Mouse (Mus musculus): Measurements from ENCODE around the gene Cd151. TPM values are rescaled to one million over a fixed set of nuclear protein-coding genes. Genes with fewer than 3 reads are reported as not detected.

Cd151 gene
- polyA plus RNA-seq, 1 experiment from 2014 or later, result 79.1 TPM

DNA sequence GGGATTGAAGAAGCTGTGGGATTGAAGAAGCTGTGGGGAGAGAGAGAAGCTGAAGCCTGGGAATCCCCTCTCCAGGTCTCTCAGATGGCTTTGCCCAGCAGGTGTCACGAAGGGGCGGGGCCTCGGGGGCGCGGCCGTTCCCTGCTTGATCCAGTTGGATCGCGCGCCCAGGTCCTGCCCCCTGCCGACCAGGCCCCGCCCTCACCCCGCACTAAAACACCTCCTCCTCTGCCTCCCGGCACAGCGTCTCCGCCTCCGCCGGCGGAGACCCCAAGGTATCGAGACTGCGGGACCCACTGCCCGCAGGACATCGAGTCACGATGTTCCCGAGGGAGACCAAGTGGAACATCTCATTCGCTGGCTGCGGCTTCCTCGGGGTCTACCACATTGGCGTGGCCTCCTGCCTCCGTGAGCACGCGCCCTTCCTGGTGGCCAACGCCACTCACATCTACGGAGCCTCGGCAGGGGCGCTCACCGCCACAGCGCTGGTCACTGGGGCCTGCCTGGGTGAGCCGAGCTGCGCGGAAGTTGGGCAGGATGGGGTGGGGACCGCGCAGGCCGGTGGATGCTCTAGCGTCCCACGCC lies 12.1 kb upstream of the Cd151 start, which contains the start of gene Pnpla2:
Pnpla2 (plus strand) TSS at position 232 of the 585 bp plus-strand sequence.
- peak within 1 kb of the TSS; percentile 64 for H3K9ac ChIP-seq
- peak; percentile 82 for ATAC-seq (ENCODE audit: insufficient read depth)
- peaks cover 8% of the 10 kb centered on the region; the same call in 1 of the 2 replicates for H3K4me1 ChIP-seq (ENCODE audit: insufficient read depth)
- DNase-seq, result peak; percentile 93
- peaks cover 34% of the 10 kb centered on the region for H3K36me3 ChIP-seq (ENCODE audit: insufficient read depth)
- H3K4me3 ChIP-seq (ENCODE audit: low read depth, low read length), result peak within 1 kb of the TSS; percentile 60
- H3K9me3 ChIP-seq (ENCODE audit: low read depth, low read length), result no peaks in the 10 kb centered on the region
- peak; percentile 34 for TF ChIP-seq CTCF (IDR thresholded peaks at IDR 0.05; ENCODE audit: low read depth)
- H3K27ac ChIP-seq (ENCODE audit: low read depth), result peak within 1 kb of the TSS; percentile 59
- H3K4me2 ChIP-seq, result peak within 1 kb of the TSS; percentile 98
- WGBS, result under 1% methylated on average over 45 of the region's 45 CpGs
- H3K27me3 ChIP-seq (ENCODE audit: insufficient read depth, low read length), result peaks cover 2% of the 10 kb centered on the region; the same call in 1 of the 2 replicates

DNA sequence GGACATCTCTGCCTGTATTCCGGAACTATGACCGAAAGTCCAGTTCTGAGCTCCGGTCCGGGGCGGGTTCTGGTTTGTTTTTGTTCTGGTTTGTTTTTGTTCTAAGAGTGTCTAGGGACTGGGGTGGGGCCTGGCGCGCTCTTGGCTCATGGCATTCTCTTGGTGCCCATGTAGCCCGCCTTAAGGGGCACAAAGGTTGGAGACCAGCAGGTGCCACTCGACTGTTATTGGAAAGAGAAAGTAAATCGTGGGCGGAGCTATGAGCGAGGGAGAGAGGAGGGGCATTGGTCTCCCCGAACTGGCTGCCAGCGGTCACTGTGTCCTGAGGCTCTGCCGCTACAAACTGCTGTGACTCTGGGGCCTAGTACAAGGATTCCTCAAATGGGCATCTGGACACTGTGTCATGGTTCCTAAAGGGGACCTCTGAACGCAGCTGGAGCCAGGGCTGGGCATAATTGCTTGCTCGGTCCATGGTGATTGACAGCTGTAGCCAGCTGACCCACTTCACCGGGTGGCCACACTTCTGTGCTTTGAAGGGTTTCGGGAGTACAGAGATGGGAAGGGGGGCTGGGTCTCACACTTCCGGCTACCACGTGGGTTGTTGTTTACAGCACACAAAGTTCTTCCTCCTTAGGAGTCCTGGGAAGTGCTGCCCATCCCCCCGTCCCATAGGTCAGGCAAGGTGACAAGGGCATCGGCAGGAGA lies 11.4 kb upstream of the Cd151 start:
- peaks cover 8% of the 10 kb centered on the region for H3K27me3 ChIP-seq (ENCODE audit: insufficient read depth, low read length)
- peak; percentile 12; the same call in 1 of the 2 replicates for ATAC-seq (ENCODE audit: insufficient read depth)
- 2% methylated on average over 23 of the region's 23 CpGs for WGBS
- H3K9ac ChIP-seq, result peak overlapping the region; percentile 64
- peak overlapping the region; percentile 59 for H3K27ac ChIP-seq (ENCODE audit: low read depth)
- H3K4me1 ChIP-seq (ENCODE audit: insufficient read depth), result peaks cover 8% of the 10 kb centered on the region; the same call in 1 of the 2 replicates
- no peak for TF ChIP-seq CTCF (IDR thresholded peaks at IDR 0.05; ENCODE audit: low read depth)
- H3K36me3 ChIP-seq (ENCODE audit: insufficient read depth), result peaks cover 27% of the 10 kb centered on the region
- peak; percentile 75 for DNase-seq
- no peaks in the 10 kb centered on the region for H3K9me3 ChIP-seq (ENCODE audit: low read depth, low read length)
- peak overlapping the region; percentile 60 for H3K4me3 ChIP-seq (ENCODE audit: low read depth, low read length)
- H3K4me2 ChIP-seq, result peak overlapping the region; percentile 98

DNA sequence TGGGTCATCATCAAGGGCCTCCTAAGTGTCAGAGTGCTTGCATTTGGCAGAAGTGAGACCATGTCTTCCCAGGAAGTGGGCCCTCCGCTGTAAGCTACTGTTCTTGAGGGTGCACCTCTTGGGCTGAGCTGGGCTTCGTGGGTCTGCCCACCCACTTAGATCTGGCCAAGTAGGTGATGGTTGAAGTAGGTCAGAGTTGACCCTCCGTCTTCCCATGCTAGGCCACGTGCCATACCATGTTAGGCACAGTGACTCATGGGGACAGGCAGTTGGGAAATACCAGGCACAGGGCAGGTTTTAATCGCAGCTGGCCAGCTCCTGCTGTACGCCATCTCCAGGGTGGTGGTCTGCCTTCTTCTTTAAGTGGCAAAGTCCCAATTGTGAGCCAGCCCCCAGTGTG lies 10.5 kb upstream of the Cd151 start:
- H3K27ac ChIP-seq (ENCODE audit: low read depth), result no peak overlapping the region
- peaks cover 17% of the 10 kb centered on the region; the same call in 1 of the 2 replicates for H3K36me3 ChIP-seq (ENCODE audit: insufficient read depth)
- peaks cover 8% of the 10 kb centered on the region; the same call in 1 of the 2 replicates for H3K4me1 ChIP-seq (ENCODE audit: insufficient read depth)
- no peak for TF ChIP-seq CTCF (IDR thresholded peaks at IDR 0.05; ENCODE audit: low read depth)
- DNase-seq (no peak), ATAC-seq (ENCODE audit: insufficient read depth) (no peak)
- H3K27me3 ChIP-seq (ENCODE audit: insufficient read depth, low read length), result peaks cover 17% of the 10 kb centered on the region
- no peak overlapping the region for H3K9ac ChIP-seq
- peak overlapping the region; percentile 98; the same call in 1 of the 2 replicates for H3K4me2 ChIP-seq
- WGBS, result 83% methylated on average over 6 of the region's 6 CpGs
- H3K9me3 ChIP-seq (ENCODE audit: low read depth, low read length), result no peaks in the 10 kb centered on the region
- no peak overlapping the region for H3K4me3 ChIP-seq (ENCODE audit: low read depth, low read length)

DNA sequence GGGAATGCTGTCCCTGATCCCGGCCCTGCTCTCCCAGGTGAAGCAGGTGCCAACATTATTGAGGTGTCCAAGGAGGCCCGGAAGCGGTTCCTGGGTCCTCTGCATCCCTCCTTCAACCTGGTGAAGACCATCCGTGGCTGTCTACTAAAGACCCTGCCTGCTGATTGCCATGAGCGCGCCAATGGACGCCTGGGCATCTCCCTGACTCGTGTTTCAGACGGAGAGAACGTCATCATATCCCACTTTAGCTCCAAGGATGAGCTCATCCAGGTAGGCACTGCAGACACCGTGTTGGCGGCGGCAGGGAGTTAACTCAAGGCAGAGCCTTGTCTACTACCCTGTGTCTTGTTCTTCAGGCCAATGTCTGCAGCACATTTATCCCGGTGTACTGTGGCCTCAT lies 10.0 kb upstream of the Cd151 start:
- Histone ChIP-seq H3K4me1 (ENCODE audit: insufficient read depth) (peaks cover 8% of the 10 kb centered on the region; the same call in 1 of the 2 replicates), H3K4me2 (no peak overlapping the region), H3K9me3 (ENCODE audit: low read depth, low read length) (no peaks in the 10 kb centered on the region), H3K27me3 (ENCODE audit: insufficient read depth, low read length) (peaks cover 22% of the 10 kb centered on the region), H3K4me3 (ENCODE audit: low read depth, low read length) (no peak overlapping the region), H3K36me3 (ENCODE audit: insufficient read depth) (peaks cover 12% of the 10 kb centered on the region; the same call in 1 of the 2 replicates), H3K27ac (ENCODE audit: low read depth) (no peak overlapping the region), H3K9ac (no peak overlapping the region)
- WGBS, result 89% methylated on average over 14 of the region's 14 CpGs
- TF ChIP-seq CTCF (IDR thresholded peaks at IDR 0.05; ENCODE audit: low read depth), result no peak
- DNase-seq, result no peak
- ATAC-seq (ENCODE audit: insufficient read depth), result no peak

DNA sequence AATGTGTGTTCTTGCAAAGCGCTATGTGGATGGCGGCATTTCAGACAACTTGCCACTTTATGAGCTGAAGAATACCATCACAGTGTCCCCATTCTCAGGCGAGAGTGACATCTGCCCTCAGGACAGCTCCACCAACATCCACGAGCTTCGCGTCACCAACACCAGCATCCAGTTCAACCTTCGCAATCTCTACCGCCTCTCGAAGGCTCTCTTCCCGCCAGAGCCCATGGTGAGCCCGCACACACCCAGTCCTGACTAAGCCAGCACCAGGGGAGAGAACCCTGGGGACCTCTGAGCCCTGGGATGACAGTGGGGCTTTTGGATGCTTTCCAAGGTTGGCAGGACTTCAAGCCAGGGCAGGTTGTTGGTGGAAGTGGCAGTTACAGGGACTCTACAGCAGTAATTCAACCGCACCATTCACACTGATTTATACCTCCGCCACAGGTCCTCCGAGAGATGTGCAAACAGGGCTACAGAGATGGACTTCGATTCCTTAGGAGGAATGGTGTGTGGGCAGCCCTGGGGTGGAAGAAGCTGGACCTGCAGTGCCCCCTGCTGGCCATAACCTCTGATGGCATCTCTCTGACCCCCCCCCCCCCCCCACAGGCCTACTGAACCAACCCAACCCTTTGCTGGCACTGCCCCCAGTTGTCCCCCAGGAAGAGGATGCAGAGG lies 9.1 kb upstream of the Cd151 start:
- Histone ChIP-seq H3K36me3 (ENCODE audit: insufficient read depth) (peaks cover 11% of the 10 kb centered on the region; the same call in 1 of the 2 replicates), H3K27ac (ENCODE audit: low read depth) (no peak overlapping the region), H3K4me3 (ENCODE audit: low read depth, low read length) (no peak overlapping the region), H3K9ac (no peak overlapping the region), H3K27me3 (ENCODE audit: insufficient read depth, low read length) (peaks cover 31% of the 10 kb centered on the region), H3K9me3 (ENCODE audit: low read depth, low read length) (no peaks in the 10 kb centered on the region), H3K4me1 (ENCODE audit: insufficient read depth) (peaks cover 8% of the 10 kb centered on the region; the same call in 1 of the 2 replicates), H3K4me2 (no peak overlapping the region)
- peak; percentile 57 for DNase-seq
- whole genome bisulfite sequencing, result 72% methylated on average over 15 of the region's 15 CpGs
- ATAC-seq (ENCODE audit: insufficient read depth), result no peak
- TF ChIP-seq CTCF (IDR thresholded peaks at IDR 0.05; ENCODE audit: low read depth), result peak; percentile 67

DNA sequence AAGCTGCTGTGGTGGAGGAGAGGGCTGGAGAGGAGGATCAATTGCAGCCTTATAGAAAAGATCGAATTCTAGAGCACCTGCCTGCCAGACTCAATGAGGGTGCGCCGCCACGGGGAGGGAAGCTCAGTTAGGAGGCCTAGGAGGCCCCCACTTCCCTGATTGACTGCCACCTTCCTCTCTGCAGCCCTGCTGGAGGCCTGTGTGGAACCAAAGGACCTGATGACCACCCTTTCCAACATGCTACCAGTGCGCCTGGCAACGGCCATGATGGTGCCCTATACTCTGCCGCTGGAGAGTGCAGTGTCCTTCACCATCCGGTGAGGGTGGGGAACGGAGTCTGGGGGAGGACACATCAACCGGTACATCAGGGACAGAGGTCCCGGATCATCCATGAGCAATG lies 8.5 kb upstream of the Cd151 start:
- DNase-seq, result no peak
- H3K9ac ChIP-seq, result no peak overlapping the region
- peaks cover 36% of the 10 kb centered on the region for H3K27me3 ChIP-seq (ENCODE audit: insufficient read depth, low read length)
- no peak for TF ChIP-seq CTCF (IDR thresholded peaks at IDR 0.05; ENCODE audit: low read depth)
- H3K4me1 ChIP-seq (ENCODE audit: insufficient read depth), result peaks cover 8% of the 10 kb centered on the region; the same call in 1 of the 2 replicates
- H3K4me3 ChIP-seq (ENCODE audit: low read depth, low read length), result no peak overlapping the region
- ATAC-seq (ENCODE audit: insufficient read depth), result no peak
- H3K4me2 ChIP-seq, result no peak overlapping the region
- H3K27ac ChIP-seq (ENCODE audit: low read depth), result no peak overlapping the region
- H3K9me3 ChIP-seq (ENCODE audit: low read depth, low read length), result no peaks in the 10 kb centered on the region
- WGBS, result 92% methylated on average over 11 of the region's 11 CpGs
- peaks cover 11% of the 10 kb centered on the region; the same call in 1 of the 2 replicates for H3K36me3 ChIP-seq (ENCODE audit: insufficient read depth)
